Mouse (Mus musculus) c-Kit-negative CD71-positive TER-119-positive erythroid progenitor cells, embryonic 14.5 days (primary cell): ENCODE results near the gene Daam1.

Experiments
- DNase-seq: peaks from one replicate; pipeline ENCODE4 v3.0.0-alpha.2; 2013; ENCODE audit warnings: low read depth, low spot score

The Daam1 gene

DNA sequence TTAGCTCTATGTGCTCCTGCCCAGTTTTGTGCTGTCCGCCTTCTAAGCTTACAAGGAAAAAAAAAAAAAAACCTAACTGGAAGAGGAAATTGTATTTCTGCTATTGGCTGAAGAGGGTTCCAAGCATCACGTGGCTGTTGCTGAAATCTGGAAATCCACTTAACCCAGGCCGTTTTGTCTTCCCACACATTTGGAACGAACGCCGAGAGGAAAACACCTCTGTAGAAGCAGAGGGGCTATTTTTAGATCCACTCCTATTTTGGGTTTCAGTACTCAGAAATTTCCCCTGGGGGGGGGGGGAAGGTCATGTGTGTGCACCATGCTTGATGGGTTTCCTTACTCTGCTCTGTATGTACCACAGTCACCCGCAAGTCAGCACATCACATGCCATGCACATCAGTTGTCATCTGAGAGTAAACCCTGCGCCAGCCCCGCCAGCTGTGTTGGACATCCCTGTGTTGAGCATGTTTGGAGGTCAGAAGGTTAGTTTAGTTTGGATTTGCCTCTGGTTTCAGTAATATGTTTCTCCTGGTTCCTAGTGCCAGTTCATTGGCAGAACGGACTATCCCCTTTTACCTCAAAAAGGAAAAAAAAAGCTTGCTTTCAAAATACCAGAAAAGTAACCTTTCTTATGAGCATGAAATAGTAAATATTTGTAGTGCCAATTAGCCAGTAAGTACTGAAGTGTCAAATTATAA is 33.1 kb downstream of the Daam1 start:
- no peak for DNase-seq

DNA sequence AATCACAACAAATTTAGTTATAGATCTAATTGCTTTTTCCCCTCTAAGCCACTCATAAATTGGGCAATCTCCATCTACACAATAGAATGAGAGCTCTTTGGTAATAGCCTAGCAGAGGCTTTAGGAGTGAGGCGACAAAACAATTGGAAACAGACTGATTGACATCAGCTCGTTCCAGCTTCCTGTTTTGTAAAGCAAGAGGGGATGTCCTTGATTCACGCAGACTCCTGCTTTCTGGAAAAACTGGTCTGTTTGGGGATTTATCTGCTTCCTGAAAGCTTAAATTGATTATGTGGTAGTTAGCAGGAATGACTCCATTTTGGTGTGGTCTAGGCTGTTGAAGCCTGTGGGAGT is 33.6 kb downstream of the Daam1 start:
- no peak for DNase-seq

DNA sequence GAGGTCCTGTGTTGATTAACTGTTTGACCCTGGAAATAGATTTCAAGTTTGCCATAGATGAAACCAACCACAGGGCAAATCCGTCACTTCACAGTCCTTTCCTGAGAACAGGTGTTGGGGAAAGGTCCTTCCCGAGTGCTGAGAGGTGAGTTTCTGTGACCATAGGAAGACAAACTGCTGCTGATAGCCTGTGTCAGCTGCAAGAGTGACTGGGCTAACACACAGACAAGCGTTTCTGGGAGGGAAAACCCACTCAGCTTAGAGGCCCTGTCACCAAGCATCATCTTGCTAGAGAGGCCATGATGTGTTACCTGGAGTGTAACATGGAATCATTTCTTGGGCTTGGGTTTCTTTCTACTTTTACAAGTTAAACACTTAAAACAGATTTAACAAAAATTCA is 35.1 kb downstream of the Daam1 start:
- DNase-seq = no peak

GRCm38 (mm10) chr12:71867345-71868240 is 36.7 kb downstream of the Daam1 start:
- DNase-seq = no peak

DNA sequence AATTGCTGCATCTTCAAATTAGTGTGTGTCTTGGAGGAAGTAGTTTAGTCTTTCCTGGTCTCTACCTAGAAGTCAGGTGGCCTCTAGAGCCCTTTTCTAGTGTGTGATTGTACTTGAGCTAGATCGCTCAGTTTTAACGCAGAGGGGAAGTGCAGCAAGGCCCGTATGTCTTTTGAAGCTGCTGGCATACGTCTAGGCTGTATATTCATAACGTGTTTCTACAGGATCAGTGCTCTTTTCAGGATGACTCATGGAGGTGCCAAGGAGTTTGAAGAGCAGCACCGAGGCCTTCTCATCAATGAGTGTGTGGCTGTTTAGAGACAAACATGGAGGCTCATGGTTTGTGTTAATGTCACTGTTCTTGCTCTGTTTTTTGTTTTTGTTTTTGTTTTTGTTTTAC is 39.8 kb downstream of the Daam1 start:
- DNase-seq = no peak

- DNase-seq = no peak
Observed at GRCm38 (mm10) chr12:71872330-71872729, 41.5 kb downstream of the Daam1 start.

DNA sequence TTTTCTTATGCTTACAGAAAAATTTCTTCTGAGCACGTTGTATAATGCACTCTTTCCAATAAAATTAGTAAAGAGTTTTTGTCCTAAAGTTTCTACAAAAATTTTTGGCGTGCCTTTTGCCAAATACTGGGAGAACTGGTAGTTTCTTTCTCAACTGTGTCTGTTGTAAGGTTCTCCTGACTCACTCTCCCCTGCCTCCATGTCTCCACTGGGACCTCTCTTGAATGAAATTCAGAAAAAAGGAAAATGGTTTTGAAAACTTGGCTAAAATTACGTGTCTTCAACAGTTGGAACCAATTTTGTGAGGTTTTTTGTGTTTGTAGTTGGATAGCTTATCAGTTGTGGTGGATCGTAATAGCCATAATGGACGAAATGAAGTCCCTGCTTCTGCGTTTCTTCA is 43.7 kb downstream of the Daam1 start:
- DNase-seq = no peak

- DNase-seq = no peak
Observed at GRCm38 (mm10) chr12:71874984-71875383, 44.1 kb downstream of the Daam1 start.

- no peak for DNase-seq
Observed at GRCm38 (mm10) chr12:71875761-71876489, 45.0 kb downstream of the Daam1 start.

DNA sequence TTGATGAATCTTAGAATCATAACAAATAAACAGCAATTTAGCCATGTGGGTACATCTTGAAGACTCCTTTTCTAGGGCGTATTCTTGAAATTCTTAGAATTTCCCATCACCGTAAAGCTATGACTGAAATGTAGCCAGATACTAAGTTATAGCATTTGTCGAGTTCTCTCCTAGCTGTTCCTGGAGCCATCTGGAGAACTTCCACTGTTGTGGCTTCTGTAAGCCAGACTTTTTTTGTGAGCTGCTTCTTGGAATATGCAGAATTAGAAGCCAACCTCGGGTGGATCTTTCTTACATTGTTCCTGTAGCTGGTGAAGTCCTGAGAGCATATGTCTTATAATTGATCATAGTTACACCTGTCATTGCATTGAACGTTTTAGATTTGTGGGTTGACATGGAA is 50.1 kb downstream of the Daam1 start:
- DNase-seq = no peak

DNA sequence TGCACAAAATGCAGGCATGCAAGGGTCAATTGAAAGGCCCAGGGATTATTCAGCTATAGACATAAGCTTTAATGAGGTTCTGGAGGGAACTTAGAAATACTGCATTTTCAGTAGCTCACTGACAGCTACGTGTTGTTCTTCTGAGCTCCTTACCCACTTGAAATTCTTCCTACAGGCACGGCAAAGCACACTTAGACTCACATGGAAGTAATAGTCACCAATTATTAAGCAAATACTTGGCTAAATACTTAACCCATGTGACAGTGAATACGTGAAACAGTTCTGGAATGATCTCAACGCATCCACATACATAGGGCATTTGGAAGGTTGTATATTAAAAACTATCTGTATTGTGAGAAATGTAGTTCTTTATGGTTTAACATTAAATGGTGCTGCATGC is 50.6 kb downstream of the Daam1 start:
- no peak for DNase-seq

DNA sequence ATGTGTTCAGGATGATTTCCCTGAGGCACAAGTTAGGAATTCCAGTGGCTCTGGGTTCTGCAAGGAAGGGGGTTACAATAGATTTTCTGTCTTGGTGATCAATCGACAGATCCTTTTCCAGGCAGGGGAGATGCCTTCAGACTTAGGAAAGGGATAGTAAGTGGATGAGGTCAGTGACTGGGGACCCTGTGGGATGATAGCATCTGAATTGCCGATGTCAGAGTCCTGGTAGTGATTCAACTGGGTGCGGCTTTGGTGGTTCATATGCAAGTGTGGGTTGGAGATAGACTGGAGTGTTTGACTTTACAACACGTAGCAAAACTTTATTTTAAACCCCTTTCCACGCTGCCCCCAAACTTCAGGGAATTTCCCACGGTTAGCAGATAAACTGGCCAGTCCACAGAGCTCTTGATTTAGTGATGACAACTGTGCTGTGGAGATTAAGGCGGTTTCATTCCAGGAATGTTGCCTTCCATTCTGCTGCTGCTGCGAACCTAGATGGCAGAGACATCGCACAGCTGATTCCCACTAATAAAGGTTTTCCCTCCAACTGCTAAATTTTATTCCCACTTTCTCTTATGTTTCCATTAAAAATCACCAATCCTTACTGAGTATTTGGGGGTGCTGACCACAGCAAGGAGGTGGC is 52.3 kb downstream of the Daam1 start:
- no peak for DNase-seq

- DNase-seq = no peak
Observed at GRCm38 (mm10) chr12:71885170-71885574, 54.3 kb downstream of the Daam1 start.

- DNase-seq = no peak
Observed at GRCm38 (mm10) chr12:71885717-71886116, 54.8 kb downstream of the Daam1 start.

GRCm38 (mm10) chr12:71886406-71886805 is 55.5 kb downstream of the Daam1 start:
- DNase-seq = no peak

- no peak for DNase-seq
Observed at GRCm38 (mm10) chr12:71886941-71887340, 56.1 kb downstream of the Daam1 start.

DNA sequence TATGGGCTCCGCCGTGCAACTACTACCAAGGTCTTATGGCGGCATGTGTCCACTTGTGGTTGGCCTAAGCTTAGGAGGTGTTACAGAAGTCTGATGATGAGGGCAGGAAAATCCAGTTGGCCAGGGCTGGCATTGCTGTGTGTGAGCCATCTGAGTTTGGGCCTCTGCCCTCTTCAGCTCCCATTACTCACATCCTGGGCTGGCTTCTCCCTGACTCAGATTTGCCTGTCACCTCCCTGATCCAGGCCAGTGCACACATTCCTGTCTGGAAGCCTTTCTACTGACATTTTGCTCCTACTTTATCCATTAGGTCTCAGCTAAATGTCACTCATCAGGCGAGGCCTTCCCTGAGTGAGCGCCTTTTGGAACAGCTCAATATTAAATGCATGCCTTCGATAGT is 57.5 kb downstream of the Daam1 start:
- no peak for DNase-seq

DNA sequence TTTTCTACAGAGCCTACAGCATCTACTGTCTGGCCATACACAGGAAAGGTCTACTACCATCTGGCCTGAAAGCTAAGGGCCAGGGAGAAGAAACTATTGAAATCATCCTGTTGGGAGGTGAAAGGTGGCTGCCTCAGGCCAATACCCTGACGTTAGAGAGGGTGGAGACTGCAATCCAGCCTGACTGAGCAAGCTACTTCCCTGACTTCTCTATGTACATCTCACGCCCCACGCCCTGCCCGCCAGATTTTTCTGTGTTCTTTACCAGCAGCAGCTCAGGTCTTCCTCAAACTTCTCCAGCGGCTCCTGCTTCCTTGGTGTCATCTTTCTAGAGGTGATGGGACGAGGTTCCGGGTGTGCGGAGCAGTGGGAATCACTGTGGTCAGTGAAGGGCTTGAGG is 58.4 kb downstream of the Daam1 start:
- DNase-seq = no peak

GRCm38 (mm10) chr12:71890282-71890681 is 59.4 kb downstream of the Daam1 start:
- no peak for DNase-seq

GRCm38 (mm10) chr12:71891729-71892355 is 61.0 kb downstream of the Daam1 start:
- no peak for DNase-seq

DNA sequence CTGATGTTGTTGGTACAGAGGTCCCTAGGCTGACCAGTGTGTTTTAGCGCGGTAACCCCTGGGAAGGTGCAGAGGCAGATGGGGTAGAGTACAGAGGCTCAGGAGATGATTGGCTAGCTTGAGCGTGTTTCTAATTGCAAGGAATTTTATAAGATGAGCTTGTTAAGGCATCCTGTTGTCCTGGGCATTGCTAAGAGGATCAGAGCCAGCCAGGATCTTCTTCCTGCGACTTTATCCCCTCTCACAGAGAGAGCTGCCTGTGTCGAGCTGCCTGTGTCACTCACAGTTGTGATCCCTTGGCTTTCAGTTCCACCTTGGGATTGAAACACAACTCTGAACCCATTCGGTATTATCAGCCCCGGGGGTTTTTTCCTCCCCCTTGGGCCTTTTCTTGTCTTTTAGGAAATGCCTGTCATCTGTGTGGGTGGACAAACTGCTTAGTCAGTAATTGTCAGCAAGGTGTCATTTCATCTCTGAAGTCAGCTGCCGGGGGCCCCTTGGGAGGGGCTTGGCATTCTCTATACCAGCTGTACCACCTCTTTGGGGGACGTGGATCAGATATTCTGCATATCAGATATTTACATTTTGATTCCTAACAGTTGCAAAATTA is 62.2 kb downstream of the Daam1 start:
- no peak for DNase-seq
